Mouse (Mus musculus): ENCODE data around the gene Parvg.

The Parvg gene

GRCm38 (mm10) chr15:84351915-84352844, 28.4 kb downstream of the Parvg start:
- Histone ChIP-seq H3K9me3 (ENCODE audit: low read length) (peaks cover 4% of the 10 kb centered on the region; the same call in 1 of the 2 replicates), H3K4me3 (replicated peaks; ENCODE audit: low read length) (no peak overlapping the region), H3K4me1 (replicated peaks; ENCODE audit: low read depth, low read length) (no peaks in the 10 kb centered on the region), H3K27me3 (ENCODE audit: insufficient read depth, low read length) (peaks cover 39% of the 10 kb centered on the region), H3K36me3 (ENCODE audit: insufficient read depth, low read length) (no peaks in the 10 kb centered on the region)
- TF ChIP-seq POU5F1 (IDR thresholded peaks at IDR 0.05; ENCODE audit: borderline replicate concordance, low read length) (no peak), CTCF (conservative IDR thresholded peaks at IDR 0.05; ENCODE audit: low read length) (no peak), NANOG (IDR thresholded peaks at IDR 0.05; ENCODE audit: borderline replicate concordance, low read length) (no peak)

GRCm38 (mm10) chr15:84355081-84355480, 31.3 kb downstream of the Parvg start:
- peaks cover 40% of the 10 kb centered on the region for H3K27me3 ChIP-seq (ENCODE audit: insufficient read depth, low read length)
- H3K4me1 ChIP-seq (replicated peaks; ENCODE audit: low read depth, low read length) = no peaks in the 10 kb centered on the region
- TF ChIP-seq NANOG (IDR thresholded peaks at IDR 0.05; ENCODE audit: borderline replicate concordance, low read length) = no peak
- TF ChIP-seq POU5F1 (IDR thresholded peaks at IDR 0.05; ENCODE audit: borderline replicate concordance, low read length) = no peak
- TF ChIP-seq CTCF (conservative IDR thresholded peaks at IDR 0.05; ENCODE audit: low read length) = no peak
- peaks cover 4% of the 10 kb centered on the region; the same call in 1 of the 2 replicates for H3K9me3 ChIP-seq (ENCODE audit: low read length)
- H3K4me3 ChIP-seq (replicated peaks; ENCODE audit: low read length) = no peak overlapping the region
- no peaks in the 10 kb centered on the region for H3K36me3 ChIP-seq (ENCODE audit: insufficient read depth, low read length)

GRCm38 (mm10) chr15:84364746-84365145, 40.9 kb downstream of the Parvg start:
- no peak for TF ChIP-seq CTCF (conservative IDR thresholded peaks at IDR 0.05; ENCODE audit: low read length)
- no peak for TF ChIP-seq NANOG (IDR thresholded peaks at IDR 0.05; ENCODE audit: borderline replicate concordance, low read length)
- no peak for TF ChIP-seq POU5F1 (IDR thresholded peaks at IDR 0.05; ENCODE audit: borderline replicate concordance, low read length)
- 0 out of 2 replicates have a peak, but pooled peaks cover 2% of the 10 kb centered on the region for H3K9me3 ChIP-seq (ENCODE audit: low read length)
- no peaks in the 10 kb centered on the region for H3K36me3 ChIP-seq (ENCODE audit: insufficient read depth, low read length)
- H3K4me1 ChIP-seq (replicated peaks; ENCODE audit: low read depth, low read length) = no peaks in the 10 kb centered on the region; the same call in 1 of the 2 replicates
- peaks cover 13% of the 10 kb centered on the region; the same call in 1 of the 2 replicates for H3K27me3 ChIP-seq (ENCODE audit: insufficient read depth, low read length)
- H3K4me3 ChIP-seq (replicated peaks; ENCODE audit: low read length) = no peak overlapping the region

GRCm38 (mm10) chr15:84365675-84366381, 42.0 kb downstream of the Parvg start:
- TF ChIP-seq NANOG (IDR thresholded peaks at IDR 0.05; ENCODE audit: borderline replicate concordance, low read length) (no peak), POU5F1 (IDR thresholded peaks at IDR 0.05; ENCODE audit: borderline replicate concordance, low read length) (no peak), CTCF (conservative IDR thresholded peaks at IDR 0.05; ENCODE audit: low read length) (no peak)
- Histone ChIP-seq H3K9me3 (ENCODE audit: low read length) (0 out of 2 replicates have a peak, but pooled peaks cover 2% of the 10 kb centered on the region), H3K4me3 (replicated peaks; ENCODE audit: low read length) (no peak overlapping the region), H3K4me1 (replicated peaks; ENCODE audit: low read depth, low read length) (no peaks in the 10 kb centered on the region; the same call in 1 of the 2 replicates), H3K36me3 (ENCODE audit: insufficient read depth, low read length) (no peaks in the 10 kb centered on the region), H3K27me3 (ENCODE audit: insufficient read depth, low read length) (peaks cover 8% of the 10 kb centered on the region; the same call in 1 of the 2 replicates)

- Histone ChIP-seq H3K36me3 (ENCODE audit: insufficient read depth, low read length) (no peaks in the 10 kb centered on the region), H3K9me3 (ENCODE audit: low read length) (0 out of 2 replicates have a peak, but pooled peaks cover 2% of the 10 kb centered on the region), H3K27me3 (ENCODE audit: insufficient read depth, low read length) (peaks cover 6% of the 10 kb centered on the region; the same call in 1 of the 2 replicates), H3K4me3 (replicated peaks; ENCODE audit: low read length) (no peak overlapping the region), H3K4me1 (replicated peaks; ENCODE audit: low read depth, low read length) (no peaks in the 10 kb centered on the region; the same call in 1 of the 2 replicates)
- TF ChIP-seq POU5F1 (IDR thresholded peaks at IDR 0.05; ENCODE audit: borderline replicate concordance, low read length) (no peak), NANOG (IDR thresholded peaks at IDR 0.05; ENCODE audit: borderline replicate concordance, low read length) (no peak), CTCF (conservative IDR thresholded peaks at IDR 0.05; ENCODE audit: low read length) (no peak)
Measured at GRCm38 (mm10) chr15:84366574-84366989, 42.8 kb downstream of the Parvg start.

GRCm38 (mm10) chr15:84367402-84367801, 43.6 kb downstream of the Parvg start:
- H3K4me1 ChIP-seq (replicated peaks; ENCODE audit: low read depth, low read length) = peaks cover under 1% of the 10 kb centered on the region; the same call in 1 of the 2 replicates
- no peak overlapping the region for H3K4me3 ChIP-seq (replicated peaks; ENCODE audit: low read length)
- no peak for TF ChIP-seq NANOG (IDR thresholded peaks at IDR 0.05; ENCODE audit: borderline replicate concordance, low read length)
- TF ChIP-seq POU5F1 (IDR thresholded peaks at IDR 0.05; ENCODE audit: borderline replicate concordance, low read length) = no peak
- TF ChIP-seq CTCF (conservative IDR thresholded peaks at IDR 0.05; ENCODE audit: low read length) = no peak
- peaks cover 6% of the 10 kb centered on the region; the same call in 1 of the 2 replicates for H3K27me3 ChIP-seq (ENCODE audit: insufficient read depth, low read length)
- H3K9me3 ChIP-seq (ENCODE audit: low read length) = 0 out of 2 replicates have a peak, but pooled peaks cover 2% of the 10 kb centered on the region
- no peaks in the 10 kb centered on the region for H3K36me3 ChIP-seq (ENCODE audit: insufficient read depth, low read length)

GRCm38 (mm10) chr15:84372801-84373200, 49.0 kb downstream of the Parvg start:
- Histone ChIP-seq H3K27me3 (ENCODE audit: insufficient read depth, low read length) (no peaks in the 10 kb centered on the region), H3K4me3 (replicated peaks; ENCODE audit: low read length) (no peak overlapping the region), H3K9me3 (ENCODE audit: low read length) (peaks cover 7% of the 10 kb centered on the region; the same call in 1 of the 2 replicates), H3K36me3 (ENCODE audit: insufficient read depth, low read length) (no peaks in the 10 kb centered on the region), H3K4me1 (replicated peaks; ENCODE audit: low read depth, low read length) (peaks cover 9% of the 10 kb centered on the region)
- TF ChIP-seq CTCF (conservative IDR thresholded peaks at IDR 0.05; ENCODE audit: low read length) = no peak
- TF ChIP-seq POU5F1 (IDR thresholded peaks at IDR 0.05; ENCODE audit: borderline replicate concordance, low read length) = no peak
- no peak for TF ChIP-seq NANOG (IDR thresholded peaks at IDR 0.05; ENCODE audit: borderline replicate concordance, low read length)

GRCm38 (mm10) chr15:84378734-84379133, 54.9 kb downstream of the Parvg start:
- Histone ChIP-seq H3K4me3 (replicated peaks; ENCODE audit: low read length) (no peak overlapping the region), H3K36me3 (ENCODE audit: insufficient read depth, low read length) (no peaks in the 10 kb centered on the region), H3K9me3 (ENCODE audit: low read length) (peaks cover 5% of the 10 kb centered on the region; the same call in 1 of the 2 replicates), H3K27me3 (ENCODE audit: insufficient read depth, low read length) (peaks cover 3% of the 10 kb centered on the region; the same call in 1 of the 2 replicates), H3K4me1 (replicated peaks; ENCODE audit: low read depth, low read length) (0 out of 2 replicates have a peak, but pooled peaks cover 4% of the 10 kb centered on the region)
- TF ChIP-seq POU5F1 (IDR thresholded peaks at IDR 0.05; ENCODE audit: borderline replicate concordance, low read length) (no peak), CTCF (conservative IDR thresholded peaks at IDR 0.05; ENCODE audit: low read length) (no peak), NANOG (IDR thresholded peaks at IDR 0.05; ENCODE audit: borderline replicate concordance, low read length) (no peak)
